Mouse (Mus musculus): ENCODE results near the gene Rph3a. TPM values are rescaled to one million over a fixed set of nuclear protein-coding genes. Genes with fewer than 3 reads are reported as not detected.

Gene Rph3a
- polyA plus RNA-seq, 1 experiment from 2014 or later, result 30.2 TPM

GRCm38 (mm10) chr5:121014496-121014895, 4.6 kb upstream of the Rph3a start:
- Histone ChIP-seq H3K27ac (ENCODE audit: low read length) (no peak overlapping the region), H3K4me2 (ENCODE audit: low read length) (no peak overlapping the region), H3K27me3 (ENCODE audit: control insufficient read depth, insufficient read depth, low read depth, low read length) (no peaks in the 10 kb centered on the region), H3K4me3 (ENCODE audit: low read depth, low read length) (no peak overlapping the region), H3K9ac (ENCODE audit: low read depth, low read length) (no peak overlapping the region), H3K36me3 (ENCODE audit: control insufficient read depth, insufficient read depth, low read length) (no peaks in the 10 kb centered on the region), H3K4me1 (ENCODE audit: control insufficient read depth, insufficient read depth, low read length) (peaks cover 17% of the 10 kb centered on the region), H3K9me3 (replicated peaks; ENCODE audit: control insufficient read depth, low read length, poor library complexity, severe bottlenecking) (no peaks in the 10 kb centered on the region)
- no peak for ATAC-seq
- WGBS, result 89% methylated on average over 2 of the region's 2 CpGs

GRCm38 (mm10) chr5:121011962-121012361, 2.1 kb upstream of the Rph3a start:
- WGBS, result 15% methylated on average over 2 of the region's 2 CpGs
- H3K4me1 ChIP-seq (ENCODE audit: control insufficient read depth, insufficient read depth, low read length), result peaks cover 22% of the 10 kb centered on the region
- H3K36me3 ChIP-seq (ENCODE audit: control insufficient read depth, insufficient read depth, low read length), result no peaks in the 10 kb centered on the region
- no peak overlapping the region for H3K4me2 ChIP-seq (ENCODE audit: low read length)
- H3K4me3 ChIP-seq (ENCODE audit: low read depth, low read length), result no peak overlapping the region
- ATAC-seq, result no peak
- H3K27me3 ChIP-seq (ENCODE audit: control insufficient read depth, insufficient read depth, low read depth, low read length), result no peaks in the 10 kb centered on the region
- H3K9ac ChIP-seq (ENCODE audit: low read depth, low read length), result no peak overlapping the region
- no peak overlapping the region for H3K27ac ChIP-seq (ENCODE audit: low read length)
- H3K9me3 ChIP-seq (replicated peaks; ENCODE audit: control insufficient read depth, low read length, poor library complexity, severe bottlenecking), result no peaks in the 10 kb centered on the region

- ATAC-seq, result peak; percentile 69
- WGBS, result 0% methylated on average over 19 of the region's 19 CpGs
Observed at GRCm38 (mm10) chr5:121009406-121009805, 486 bp downstream of the Rph3a start.

GRCm38 (mm10) chr5:121008411-121009239, 1.3 kb downstream of the Rph3a start:
- no peaks in the 10 kb centered on the region for H3K36me3 ChIP-seq (ENCODE audit: control insufficient read depth, insufficient read depth, low read length)
- H3K4me2 ChIP-seq (ENCODE audit: low read length), result peak overlapping the region; percentile 62
- 7% methylated on average over 15 of the region's 15 CpGs for WGBS
- H3K27ac ChIP-seq (ENCODE audit: low read length), result peak overlapping the region; percentile 72
- H3K4me3 ChIP-seq (ENCODE audit: low read depth, low read length), result peak overlapping the region; percentile 41
- peak overlapping the region; percentile 52 for H3K9ac ChIP-seq (ENCODE audit: low read depth, low read length)
- H3K27me3 ChIP-seq (ENCODE audit: control insufficient read depth, insufficient read depth, low read depth, low read length), result no peaks in the 10 kb centered on the region
- no peaks in the 10 kb centered on the region for H3K9me3 ChIP-seq (replicated peaks; ENCODE audit: control insufficient read depth, low read length, poor library complexity, severe bottlenecking)
- peaks cover 26% of the 10 kb centered on the region for H3K4me1 ChIP-seq (ENCODE audit: control insufficient read depth, insufficient read depth, low read length)
- ATAC-seq, result no peak

More at GRCm38 (mm10) chr5:121009406-121009805, 486 bp downstream of the Rph3a start:
- peaks cover 21% of the 10 kb centered on the region for H3K4me1 ChIP-seq (ENCODE audit: control insufficient read depth, insufficient read depth, low read length)
- H3K9me3 ChIP-seq (replicated peaks; ENCODE audit: control insufficient read depth, low read length, poor library complexity, severe bottlenecking), result no peaks in the 10 kb centered on the region
- no peaks in the 10 kb centered on the region for H3K27me3 ChIP-seq (ENCODE audit: control insufficient read depth, insufficient read depth, low read depth, low read length)
- peak overlapping the region; percentile 41 for H3K4me3 ChIP-seq (ENCODE audit: low read depth, low read length)
- peak overlapping the region; percentile 72 for H3K27ac ChIP-seq (ENCODE audit: low read length)
- peak overlapping the region; percentile 62 for H3K4me2 ChIP-seq (ENCODE audit: low read length)
- H3K36me3 ChIP-seq (ENCODE audit: control insufficient read depth, insufficient read depth, low read length), result no peaks in the 10 kb centered on the region
- H3K9ac ChIP-seq (ENCODE audit: low read depth, low read length), result peak overlapping the region; percentile 52

- Histone ChIP-seq H3K4me2 (ENCODE audit: low read length) (peak overlapping the region; percentile 62), H3K9me3 (replicated peaks; ENCODE audit: control insufficient read depth, low read length, poor library complexity, severe bottlenecking) (no peaks in the 10 kb centered on the region), H3K4me1 (ENCODE audit: control insufficient read depth, insufficient read depth, low read length) (peaks cover 30% of the 10 kb centered on the region), H3K36me3 (ENCODE audit: control insufficient read depth, insufficient read depth, low read length) (no peaks in the 10 kb centered on the region), H3K9ac (ENCODE audit: low read depth, low read length) (no peak overlapping the region), H3K4me3 (ENCODE audit: low read depth, low read length) (peak overlapping the region; percentile 41; the same call in 1 of the 2 replicates), H3K27ac (ENCODE audit: low read length) (no peak overlapping the region), H3K27me3 (ENCODE audit: control insufficient read depth, insufficient read depth, low read depth, low read length) (no peaks in the 10 kb centered on the region)
- no peak for ATAC-seq
- 78% methylated on average over 3 of the region's 3 CpGs for WGBS
Observed at GRCm38 (mm10) chr5:121007563-121007962, 2.3 kb downstream of the Rph3a start.

- Histone ChIP-seq H3K4me3 (ENCODE audit: low read depth, low read length) (no peak overlapping the region), H3K4me1 (ENCODE audit: control insufficient read depth, insufficient read depth, low read length) (peaks cover 28% of the 10 kb centered on the region), H3K9ac (ENCODE audit: low read depth, low read length) (no peak overlapping the region), H3K27ac (ENCODE audit: low read length) (no peak overlapping the region), H3K36me3 (ENCODE audit: control insufficient read depth, insufficient read depth, low read length) (no peaks in the 10 kb centered on the region), H3K27me3 (ENCODE audit: control insufficient read depth, insufficient read depth, low read depth, low read length) (no peaks in the 10 kb centered on the region), H3K9me3 (replicated peaks; ENCODE audit: control insufficient read depth, low read length, poor library complexity, severe bottlenecking) (no peaks in the 10 kb centered on the region), H3K4me2 (ENCODE audit: low read length) (peak overlapping the region; percentile 62)
- 72% methylated on average over 8 of the region's 8 CpGs for WGBS
- ATAC-seq, result no peak
Observed at GRCm38 (mm10) chr5:121007130-121007529, 2.8 kb downstream of the Rph3a start.

- no peaks in the 10 kb centered on the region for H3K9me3 ChIP-seq (replicated peaks; ENCODE audit: control insufficient read depth, low read length, poor library complexity, severe bottlenecking)
- no peaks in the 10 kb centered on the region for H3K27me3 ChIP-seq (ENCODE audit: control insufficient read depth, insufficient read depth, low read depth, low read length)
- no peaks in the 10 kb centered on the region for H3K36me3 ChIP-seq (ENCODE audit: control insufficient read depth, insufficient read depth, low read length)
- H3K27ac ChIP-seq (ENCODE audit: low read length), result no peak overlapping the region
- H3K4me3 ChIP-seq (ENCODE audit: low read depth, low read length), result no peak overlapping the region
- H3K9ac ChIP-seq (ENCODE audit: low read depth, low read length), result no peak overlapping the region
- peaks cover 27% of the 10 kb centered on the region for H3K4me1 ChIP-seq (ENCODE audit: control insufficient read depth, insufficient read depth, low read length)
- WGBS, result 47% methylated on average over 3 of the region's 4 CpGs
- peak overlapping the region; percentile 0; the same call in 1 of the 2 replicates for H3K4me2 ChIP-seq (ENCODE audit: low read length)
- no peak for ATAC-seq
Observed at GRCm38 (mm10) chr5:121006176-121006575, 3.7 kb downstream of the Rph3a start.

- H3K36me3 ChIP-seq (ENCODE audit: control insufficient read depth, insufficient read depth, low read length), result no peaks in the 10 kb centered on the region
- H3K27ac ChIP-seq (ENCODE audit: low read length), result peak overlapping the region; percentile 68
- 14% methylated on average over 17 of the region's 17 CpGs for WGBS
- peak overlapping the region; percentile 45 for H3K9ac ChIP-seq (ENCODE audit: low read depth, low read length)
- no peaks in the 10 kb centered on the region for H3K9me3 ChIP-seq (replicated peaks; ENCODE audit: control insufficient read depth, low read length, poor library complexity, severe bottlenecking)
- no peaks in the 10 kb centered on the region for H3K27me3 ChIP-seq (ENCODE audit: control insufficient read depth, insufficient read depth, low read depth, low read length)
- no peak for ATAC-seq
- peak overlapping the region; percentile 51 for H3K4me2 ChIP-seq (ENCODE audit: low read length)
- H3K4me1 ChIP-seq (ENCODE audit: control insufficient read depth, insufficient read depth, low read length), result peaks cover 19% of the 10 kb centered on the region; the same call in 1 of the 2 replicates
- peak overlapping the region; percentile 13; the same call in 1 of the 2 replicates for H3K4me3 ChIP-seq (ENCODE audit: low read depth, low read length)
Observed at GRCm38 (mm10) chr5:121003781-121004180, 6.1 kb downstream of the Rph3a start.

GRCm38 (mm10) chr5:120999573-120999972, 10.3 kb downstream of the Rph3a start:
- Histone ChIP-seq H3K27ac (ENCODE audit: low read length) (no peak overlapping the region), H3K9ac (ENCODE audit: low read depth, low read length) (no peak overlapping the region), H3K36me3 (ENCODE audit: control insufficient read depth, insufficient read depth, low read length) (no peaks in the 10 kb centered on the region), H3K9me3 (replicated peaks; ENCODE audit: control insufficient read depth, low read length, poor library complexity, severe bottlenecking) (no peaks in the 10 kb centered on the region), H3K4me2 (ENCODE audit: low read length) (no peak overlapping the region), H3K4me1 (ENCODE audit: control insufficient read depth, insufficient read depth, low read length) (peaks cover 11% of the 10 kb centered on the region; the same call in 1 of the 2 replicates), H3K4me3 (ENCODE audit: low read depth, low read length) (no peak overlapping the region), H3K27me3 (ENCODE audit: control insufficient read depth, insufficient read depth, low read depth, low read length) (no peaks in the 10 kb centered on the region)
- no peak for ATAC-seq
- 36% methylated on average over 12 of the region's 12 CpGs for WGBS
